ENCODE assay signal across 9 mouse cellular contexts in genomic region chr1:88094941-88095492, GRCm38 (mm10). TPM values are rescaled to one million over a fixed set of nuclear protein-coding genes. Genes with fewer than 3 reads are reported as not detected.
DNase-seq lines count a peak whose midpoint lies in the region; ATAC-seq and TF ChIP-seq lines count a peak whose summit lies in the region.
"Had no signal": no experiment of that assay in that cellular context is flagged by ENCODE, and none has a peak within 500 bp of the region (broad histone marks: within the 10 kb centered on the region; RNA-seq: fewer than 3 reads in every experiment).

Gene Ugt1a7c, plus strand, starts transcription at chr1:88095062.

- peak; percentile 72 for ATAC-seq in granulocyte monocyte progenitor cell, adult 5-6 weeks (replicated peaks; ENCODE audit: poor library complexity, severe bottlenecking)
- peak; percentile 88 for ATAC-seq in kidney, postnatal 0 days (replicated peaks; ENCODE audit: low FRiP score, low read depth)

- H3K27ac ChIP-seq in kidney, postnatal 0 days, result peak within 1 kb of the TSS; percentile 92
- H3K27ac ChIP-seq in macrophage, result peak within 1 kb of the TSS; percentile 97

- H3K4me2 ChIP-seq in kidney, postnatal 0 days (ENCODE audit: low read length), result peak within 1 kb of the TSS; percentile 47

- 0 out of 2 replicates have a peak within 1 kb of the TSS, but pooled peaks have one; percentile 31 for H3K9ac ChIP-seq in kidney, postnatal 0 days (ENCODE audit: low read depth, low read length)

- H3K4me3 ChIP-seq in kidney, postnatal 0 days (replicated peaks; ENCODE audit: low read depth, low read length), result 0 out of 2 replicates have a peak within 1 kb of the TSS, but pooled peaks have one; percentile 8
- peak within 1 kb of the TSS; percentile 57 for H3K4me3 ChIP-seq in macrophage (ENCODE audit: inconsistent target)
- H3K4me3 ChIP-seq: erythroblast, embryonic 14.5 days had no signal

- H3K27me3 ChIP-seq in kidney, postnatal 0 days (ENCODE audit: insufficient read depth, low read length), result no peaks in the 10 kb centered on the region

- H3K79me2 ChIP-seq in macrophage (ENCODE audit: inconsistent target), result peaks cover 47% of the 10 kb centered on the region

- intact Hi-C loops in left cerebral cortex, postnatal 36 days (cut with DNase I), result no loop called here

- peaks cover 8% of the 10 kb centered on the region for H3K4me1 ChIP-seq in kidney, postnatal 0 days (replicated peaks; ENCODE audit: insufficient read depth, low read length)

- H3K9me3 ChIP-seq in kidney, postnatal 0 days (replicated peaks; ENCODE audit: low read length), result no peaks in the 10 kb centered on the region

- WGBS in kidney, postnatal 0 days, result 8% methylated on average over 10 of the region's 10 CpGs
- 2% methylated on average over 10 of the region's 10 CpGs for WGBS in macrophage (ENCODE audit: missing documents)

- TF ChIP-seq CTCF in kidney, postnatal 0 days (IDR thresholded peaks at IDR 0.05; ENCODE audit: low read depth), result no peak

- H3K36me3 ChIP-seq in kidney, postnatal 0 days (ENCODE audit: insufficient read depth, low read length), result no peaks in the 10 kb centered on the region
- H3K36me3 ChIP-seq in macrophage (ENCODE audit: inconsistent target), result no peaks in the 10 kb centered on the region

- DNase-seq in thymus, postnatal 0 days (ENCODE audit: low spot score), result peak; percentile 17
- no peak for DNase-seq in thymus, adult 18-20 months
- peak; percentile 96 for DNase-seq in kidney, postnatal 0 days (ENCODE audit: low spot score)
- no peak for DNase-seq in left cerebral cortex, postnatal 36 days (ENCODE audit: low spot score in 2 of 2)
- DNase-seq in layer of hippocampus, adult 9-10 months (ENCODE audit: low spot score), result no peak
- DNase-seq in thymus, postnatal 14 days, result no peak

RNA-seq across cellular contexts. Expression of gene Ugt1a7c, which starts in this region (rescaled TPM):
- 1.7 and 2.4 TPM in 2 replicates for polyA plus RNA-seq in thymus, postnatal 0 days (2015; fragmentation: Nextera tagmentation; extraction: Ambion mirVana)
- 25.2 and 25.5 TPM in 2 replicates for total RNA-seq in granulocyte monocyte progenitor cell, adult 5-6 weeks (2014; fragmentation: Nextera tagmentation)
- total RNA-seq in granulocyte monocyte progenitor cell, adult 5-6 weeks (2017), result 49.7 and 55.1 TPM in 2 replicates
- 10.7 and 12.1 TPM in 2 replicates for polyA plus RNA-seq in kidney, postnatal 0 days (2015; fragmentation: Nextera tagmentation; extraction: Ambion mirVana)
- 10 to 100 TPM in 25 of 26 experiments, 1 to 10 TPM in 1; 8.7 to 56.8 (median 28.2) TPM for total RNA-seq in macrophage (2018; cell fraction: chromatin; rRNA removed)
- total RNA-seq in macrophage (2018; cell fraction: cytosol; rRNA removed), result 100 to 1,000 TPM in 7 of 26 experiments, 10 to 100 TPM in 19; 41.5 to 125 (median 72.9) TPM
- total RNA-seq in macrophage (2018; cell fraction: nucleus; rRNA removed), result 100 to 1,000 TPM in 12 of 26 experiments, 10 to 100 TPM in 14; 20.4 to 163 (median 89.5) TPM
- polyA plus RNA-seq in macrophage (2018), result 92.6 to 134 TPM (median 101 TPM) in 3 replicates
- under 1 TPM; 0.44 to 0.82 TPM for total RNA-seq in left cerebral cortex, postnatal 36 days (2021)

Comparison
In these comparisons a context has a peak if more than half of its experiments do, and no peak if none do; other contexts are left out.
1. RNA of gene Ugt1a7c (total RNA-seq): 25.2 to 55.1 TPM in granulocyte monocyte progenitor cell, adult 5-6 weeks; 0.44 to 0.82 TPM in left cerebral cortex, postnatal 36 days; every median in the first group is over 10 times any median in the second.
2. DNase-seq: peak in thymus, postnatal 0 days (single experiment) and kidney, postnatal 0 days (single experiment); none in thymus, adult 18-20 months (0 of 2), left cerebral cortex, postnatal 36 days (0 of 2), layer of hippocampus, adult 9-10 months (single experiment) and thymus, postnatal 14 days (single experiment).